Mouse (Mus musculus) monocyte, adult 5-6 weeks (primary cell): Measurements from ENCODE around the gene Crk. TPM values are rescaled to one million over a fixed set of nuclear protein-coding genes. Genes with fewer than 3 reads are reported as not detected.
"Not testable (repeated sequence)": the region's sequence is repeated elsewhere in the genome, so short reads cannot be mapped to it uniquely, and the experiment has no call there.

Experiments
- ATAC-seq: fragments of 153-309, 156-312 bp; replicated peaks from 2 replicates; pipeline ENCODE4 v1.8.0; 2017; ENCODE audit warnings: mild to moderate bottlenecking; ENCODE audit not compliant: low TSS enrichment, insufficient number of reproducible peaks, severe bottlenecking, poor library complexity, low FRiP score
- total RNA-seq: library from RNA; stranded (forward); fragments of 200-1000, 200-491, 200-594 nt; gene quantifications from 3 replicates; pipeline ENCODE4 v1.2.3, GENCODE M21; 2017

Gene Crk
- total RNA-seq, 1 experiment from 2014 or later = 126 TPM

GRCm38 (mm10) chr11:75677881-75678746 is 945 bp upstream of the Crk start:
- ATAC-seq = 0 out of 2 replicates have a peak, but pooled peaks have one; percentile 11

GRCm38 (mm10) chr11:75679439-75680171 is 546 bp downstream of the Crk start:
- peak; percentile 57 for ATAC-seq

GRCm38 (mm10) chr11:75684462-75684861 is 5.4 kb downstream of the Crk start:
- no peak for ATAC-seq

- no peak for ATAC-seq
Observed at GRCm38 (mm10) chr11:75684956-75685355, 5.9 kb downstream of the Crk start.

GRCm38 (mm10) chr11:75687343-75687993 is 8.4 kb downstream of the Crk start:
- no peak for ATAC-seq

GRCm38 (mm10) chr11:75688132-75688531 is 9.1 kb downstream of the Crk start:
- ATAC-seq = no peak

- no peak for ATAC-seq
Observed at GRCm38 (mm10) chr11:75689977-75690376, 10.9 kb downstream of the Crk start.

- no peak for ATAC-seq
Observed at GRCm38 (mm10) chr11:75691047-75691446, 12.0 kb downstream of the Crk start.

GRCm38 (mm10) chr11:75693570-75693969 is 14.5 kb downstream of the Crk start:
- no peak for ATAC-seq

GRCm38 (mm10) chr11:75697464-75697863 is 18.4 kb downstream of the Crk start:
- not testable (repeated sequence) for ATAC-seq

- ATAC-seq = no peak
Observed at GRCm38 (mm10) chr11:75700557-75700956, 21.5 kb downstream of the Crk start.

GRCm38 (mm10) chr11:75702761-75703160 is 23.7 kb downstream of the Crk start:
- ATAC-seq = no peak

- no peak for ATAC-seq
Observed at GRCm38 (mm10) chr11:75703748-75704147, 24.7 kb downstream of the Crk start.

- ATAC-seq = peak; percentile 79
Observed at GRCm38 (mm10) chr11:75713949-75714348, 34.9 kb downstream of the Crk start.

- ATAC-seq = no peak
Observed at GRCm38 (mm10) chr11:75715556-75715955, 36.5 kb downstream of the Crk start.

GRCm38 (mm10) chr11:75716661-75717325 is 37.7 kb downstream of the Crk start:
- ATAC-seq = no peak

- ATAC-seq = no peak
Observed at GRCm38 (mm10) chr11:75722339-75722738, 43.3 kb downstream of the Crk start.

GRCm38 (mm10) chr11:75727168-75727567 is 48.1 kb downstream of the Crk start:
- no peak for ATAC-seq

- ATAC-seq = not testable (repeated sequence)
Observed at GRCm38 (mm10) chr11:75727659-75728058, 48.6 kb downstream of the Crk start.
